Mouse (Mus musculus) B cell, adult (primary cell): ENCODE measurements around the gene Btbd35f28. TPM values are rescaled to one million over a fixed set of nuclear protein-coding genes. Genes with fewer than 3 reads are reported as not detected.

Source experiments
- total RNA-seq: library from RNA; stranded (reverse); gene quantifications from 4 replicates; pipeline ENCODE4 v1.2.4, GENCODE M21; 2023; ENCODE audit not compliant: inconsistent age

Gene Btbd35f28
- total RNA-seq, result not detected in 4 replicates

GRCm38 (mm10) chrX:4196276-4196675 is at the start of gene Btbd35f28:
Gene Btbd35f28, plus strand, starts transcription at chrX:4196576.

Other genes with a start within 250 kb of the Btbd35f28 start
- not detected in 4 replicates for gene Btbd35f16, start 239.6 kb upstream of the Btbd35f28 start, total RNA-seq
- gene Btbd35f3, start 158.9 kb upstream of the Btbd35f28 start, total RNA-seq, result not detected in 4 replicates
- not detected in 4 replicates for gene Btbd35f20, start 94.7 kb downstream of the Btbd35f28 start, total RNA-seq
- not detected in 4 replicates for gene Btbd35f17, start 174.1 kb downstream of the Btbd35f28 start, total RNA-seq